Mouse (Mus musculus) liver, embryonic 14.5 days (tissue): ENCODE measurements around the gene Vps9d1.

Experiments used
- CTCF ChIP-seq: IDR thresholded peaks from 2 replicates; pipeline ENCODE4 v1.5.1; 2016; ENCODE audit warnings: antibody characterized with exemption, low read depth, control low read depth
- EP300 ChIP-seq: IDR thresholded peaks from 2 replicates; pipeline ENCODE4 v1.6.1; 2016; ENCODE audit warnings: antibody characterized with exemption, low read depth

DNA sequence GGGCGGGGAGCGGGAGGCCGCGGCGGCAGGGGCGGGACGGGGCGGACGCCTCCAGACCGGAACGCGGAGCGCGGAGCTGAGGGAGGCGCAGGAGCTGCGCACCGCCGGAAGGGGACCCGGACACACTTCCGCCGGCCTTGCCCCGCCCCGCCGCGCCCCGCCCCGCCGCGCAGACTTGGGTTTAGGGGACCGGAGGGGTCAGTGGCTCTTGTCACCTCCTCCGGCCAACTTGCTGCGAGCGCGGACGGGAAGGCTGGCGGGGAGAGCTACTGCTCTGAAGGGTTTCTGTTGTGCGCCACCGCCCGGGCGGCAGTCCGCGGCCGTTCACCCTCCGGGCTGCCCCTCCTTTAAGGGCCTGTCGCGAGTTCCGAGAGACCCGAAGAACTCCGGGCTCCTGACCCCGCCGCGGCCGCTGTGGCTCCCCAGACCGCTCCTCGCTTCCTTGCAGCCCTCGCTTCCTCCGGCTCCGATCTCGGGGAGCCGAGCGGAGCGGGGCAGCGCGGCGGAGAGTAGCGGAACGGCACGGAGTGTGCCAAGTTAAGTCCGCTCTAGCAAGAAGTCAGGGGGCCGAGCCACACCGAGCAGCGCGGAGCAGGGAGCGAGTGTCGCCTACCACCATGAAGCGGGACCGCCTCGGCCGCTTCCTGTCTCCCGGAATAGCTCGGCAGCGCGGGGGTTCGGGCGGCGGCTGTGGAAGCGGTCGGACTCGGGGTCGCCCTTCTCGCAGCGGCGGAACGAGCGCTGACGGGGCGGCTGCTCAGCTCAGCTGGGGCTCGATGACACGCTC lies at the start of gene Vps9d1, which contains the start of gene Zfp276:
- TF ChIP-seq CTCF (0 out of 2 replicates have a peak, but pooled peaks have one; percentile 0), EP300 (no peak)
